Mouse (Mus musculus): Measurements from ENCODE around the gene Hoxc12. TPM values are rescaled to one million over a fixed set of nuclear protein-coding genes. Genes with fewer than 3 reads are reported as not detected.

Hoxc12 gene
- polyA plus RNA-seq, 1 experiment from 2014 or later = not detected

DNA sequence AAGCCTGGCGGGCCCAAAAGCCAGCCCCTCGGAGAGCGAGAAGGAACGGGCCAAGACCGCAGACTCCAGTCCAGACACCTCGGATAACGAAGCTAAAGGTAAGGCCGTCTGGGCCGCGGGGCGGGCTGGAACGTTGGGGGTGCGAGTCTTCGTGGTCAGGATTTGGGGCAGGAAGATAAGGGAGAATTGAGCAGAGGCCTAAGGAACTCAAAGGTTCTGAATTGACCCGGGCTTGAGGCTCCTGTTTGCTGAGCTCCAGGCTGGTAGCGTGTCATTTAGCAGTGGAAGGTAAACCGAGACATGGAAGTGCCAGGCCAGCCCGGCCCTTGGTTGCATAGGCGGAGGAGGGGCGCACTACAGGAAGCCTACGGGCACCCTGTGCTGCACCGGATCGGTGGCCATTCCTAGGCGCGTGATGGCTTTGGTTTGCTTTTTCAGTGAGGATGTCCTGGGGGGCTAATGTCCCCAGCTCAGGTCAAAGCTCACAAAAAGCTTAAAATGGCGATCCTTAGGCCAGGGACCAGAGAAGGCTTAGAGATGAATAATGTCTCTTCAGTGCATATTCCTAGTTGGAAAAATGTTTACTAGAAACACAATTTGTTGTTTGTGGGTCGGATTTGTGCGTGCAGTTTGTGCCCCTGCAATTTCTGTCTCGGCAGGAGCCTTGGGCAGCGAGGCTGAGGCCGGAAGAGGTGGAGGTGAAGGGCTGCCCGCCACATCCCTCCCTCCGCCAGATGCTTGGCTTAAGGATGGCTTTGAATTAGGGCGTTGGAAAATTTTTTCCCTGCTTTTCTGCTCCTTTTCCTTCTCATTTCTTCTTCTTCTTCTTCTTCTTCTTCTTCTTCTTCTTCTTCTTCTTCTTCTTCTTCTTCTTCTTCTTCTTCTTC is 31.2 kb downstream of the Hoxc12 start:
- Histone ChIP-seq H3K27me3 (peaks cover 99% of the 10 kb centered on the region), H3K9ac (no peak overlapping the region), H3K27ac (no peak overlapping the region), H3K9me3 (no peaks in the 10 kb centered on the region), H3K4me3 (no peak overlapping the region), H3K36me3 (no peaks in the 10 kb centered on the region), H3K4me1 (0 out of 2 replicates have a peak, but pooled peaks cover 5% of the 10 kb centered on the region), H3K4me2 (no peak overlapping the region)
- no peak for ATAC-seq (ENCODE audit: borderline replicate concordance, extremely low read depth, low FRiP score, low TSS enrichment)
- WGBS = 3% methylated on average over 34 of the region's 34 CpGs

DNA sequence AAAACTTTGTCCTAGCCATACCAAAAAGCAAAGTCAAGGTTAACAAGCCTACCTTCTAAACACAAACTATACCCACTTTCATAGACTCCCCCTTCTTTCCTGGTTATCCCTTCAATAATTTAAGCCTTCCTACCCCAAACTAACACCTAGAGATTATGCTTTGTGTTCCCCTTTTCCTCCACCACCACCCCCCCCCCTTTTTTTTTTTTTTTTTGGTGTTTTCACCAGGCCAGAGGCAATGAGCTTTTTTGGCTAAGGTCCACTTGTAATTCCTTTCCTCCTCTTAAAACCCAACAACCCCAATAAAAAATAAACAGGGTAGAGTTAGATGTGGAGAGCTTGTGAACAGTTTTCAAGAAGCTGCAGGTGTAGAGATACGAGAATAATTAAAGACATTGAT is 32.7 kb downstream of the Hoxc12 start:
- H3K9ac ChIP-seq = no peak overlapping the region
- WGBS = 39% methylated on average over 1 of the region's 1 CpGs
- ATAC-seq (ENCODE audit: borderline replicate concordance, extremely low read depth, low FRiP score, low TSS enrichment) = no peak
- H3K4me1 ChIP-seq = 0 out of 2 replicates have a peak, but pooled peaks cover 5% of the 10 kb centered on the region
- no peaks in the 10 kb centered on the region for H3K36me3 ChIP-seq
- H3K4me2 ChIP-seq = no peak overlapping the region
- no peaks in the 10 kb centered on the region for H3K9me3 ChIP-seq
- H3K4me3 ChIP-seq = no peak overlapping the region
- H3K27me3 ChIP-seq = peaks cover 99% of the 10 kb centered on the region
- no peak overlapping the region for H3K27ac ChIP-seq

DNA sequence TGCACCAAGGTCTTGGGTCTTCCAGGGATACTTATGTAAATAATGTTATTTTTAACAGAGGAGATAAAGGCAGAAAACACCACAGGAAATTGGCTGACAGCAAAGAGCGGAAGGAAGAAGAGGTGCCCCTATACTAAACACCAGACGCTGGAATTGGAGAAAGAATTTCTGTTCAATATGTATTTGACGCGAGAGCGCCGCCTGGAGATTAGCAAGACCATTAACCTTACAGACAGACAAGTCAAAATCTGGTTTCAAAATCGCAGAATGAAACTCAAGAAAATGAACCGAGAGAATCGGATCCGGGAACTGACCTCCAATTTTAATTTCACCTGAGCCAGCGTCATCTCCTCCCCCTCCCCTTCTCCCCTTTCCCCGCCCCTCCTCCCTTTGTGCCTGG is 34.2 kb downstream of the Hoxc12 start:
- ATAC-seq (ENCODE audit: borderline replicate concordance, extremely low read depth, low FRiP score, low TSS enrichment) = no peak

GRCm38 (mm10) chr15:102972254-102972653 is 35.7 kb downstream of the Hoxc12 start:
- Histone ChIP-seq H3K27ac (no peak overlapping the region), H3K4me2 (no peak overlapping the region), H3K36me3 (no peaks in the 10 kb centered on the region), H3K27me3 (peaks cover 99% of the 10 kb centered on the region), H3K4me3 (no peak overlapping the region), H3K4me1 (peaks cover 2% of the 10 kb centered on the region; the same call in 1 of the 2 replicates), H3K9ac (no peak overlapping the region), H3K9me3 (no peaks in the 10 kb centered on the region)
- no peak for ATAC-seq (ENCODE audit: borderline replicate concordance, extremely low read depth, low FRiP score, low TSS enrichment)
- under 1% methylated on average over 21 of the region's 21 CpGs for WGBS

More for the DNA sequence above, 34.2 kb downstream of the Hoxc12 start:
- Histone ChIP-seq H3K4me1 (0 out of 2 replicates have a peak, but pooled peaks cover 5% of the 10 kb centered on the region), H3K4me2 (no peak overlapping the region), H3K27ac (no peak overlapping the region), H3K27me3 (peaks cover 99% of the 10 kb centered on the region), H3K36me3 (no peaks in the 10 kb centered on the region), H3K4me3 (no peak overlapping the region), H3K9ac (no peak overlapping the region), H3K9me3 (no peaks in the 10 kb centered on the region)
- WGBS = 3% methylated on average over 12 of the region's 12 CpGs

GRCm38 (mm10) chr15:102972753-102973152 is 36.2 kb downstream of the Hoxc12 start:
- H3K4me1 ChIP-seq = peaks cover 4% of the 10 kb centered on the region; the same call in 1 of the 2 replicates
- 2% methylated on average over 6 of the region's 6 CpGs for WGBS
- no peaks in the 10 kb centered on the region for H3K36me3 ChIP-seq
- H3K9ac ChIP-seq = no peak overlapping the region
- H3K27me3 ChIP-seq = peaks cover 99% of the 10 kb centered on the region
- no peaks in the 10 kb centered on the region for H3K9me3 ChIP-seq
- no peak for ATAC-seq (ENCODE audit: borderline replicate concordance, extremely low read depth, low FRiP score, low TSS enrichment)
- no peak overlapping the region for H3K4me2 ChIP-seq
- H3K4me3 ChIP-seq = no peak overlapping the region
- H3K27ac ChIP-seq = no peak overlapping the region

DNA sequence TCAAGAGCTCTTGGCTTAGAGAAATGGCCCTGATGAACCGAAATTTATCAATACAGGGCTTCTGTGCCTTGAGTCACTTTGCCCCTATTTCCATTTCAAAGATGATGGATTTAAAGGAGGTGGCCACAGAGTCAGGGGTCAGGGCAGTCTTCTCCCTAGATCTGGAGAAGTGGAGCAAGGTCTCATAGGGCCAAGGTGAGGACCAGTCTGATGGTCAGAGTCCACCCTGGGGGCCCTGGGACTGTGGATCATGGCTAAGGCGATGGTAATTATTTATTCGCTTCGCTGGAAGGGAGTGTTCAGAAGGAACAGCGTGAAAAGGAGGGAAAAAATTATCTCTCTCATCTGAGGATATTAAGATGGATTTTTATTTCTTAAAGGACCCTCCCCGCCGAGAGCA is 38.5 kb downstream of the Hoxc12 start:
- no peak overlapping the region for H3K4me3 ChIP-seq
- no peaks in the 10 kb centered on the region for H3K9me3 ChIP-seq
- no peaks in the 10 kb centered on the region for H3K36me3 ChIP-seq
- H3K27me3 ChIP-seq = peaks cover 100% of the 10 kb centered on the region
- H3K4me2 ChIP-seq = no peak overlapping the region
- no peak overlapping the region for H3K27ac ChIP-seq
- H3K9ac ChIP-seq = no peak overlapping the region
- peaks cover 4% of the 10 kb centered on the region; the same call in 1 of the 2 replicates for H3K4me1 ChIP-seq
- 4% methylated on average over 7 of the region's 7 CpGs for WGBS
- no peak for ATAC-seq (ENCODE audit: borderline replicate concordance, extremely low read depth, low FRiP score, low TSS enrichment)

- H3K9ac ChIP-seq = no peak overlapping the region
- no peak overlapping the region for H3K4me2 ChIP-seq
- no peaks in the 10 kb centered on the region for H3K36me3 ChIP-seq
- H3K27me3 ChIP-seq = peaks cover 100% of the 10 kb centered on the region
- H3K9me3 ChIP-seq = no peaks in the 10 kb centered on the region
- H3K4me1 ChIP-seq = peaks cover 4% of the 10 kb centered on the region; the same call in 1 of the 2 replicates
- H3K27ac ChIP-seq = no peak overlapping the region
- under 1% methylated on average over 21 of the region's 21 CpGs for WGBS
- H3K4me3 ChIP-seq = no peak overlapping the region
- ATAC-seq (ENCODE audit: borderline replicate concordance, extremely low read depth, low FRiP score, low TSS enrichment) = no peak
These were observed 39.1 kb downstream of the Hoxc12 start for GRCm38 (mm10) chr15:102975688-102976111.

GRCm38 (mm10) chr15:102976171-102976570 is 39.6 kb downstream of the Hoxc12 start, which contains the start of gene Hoxc9:
Hoxc9 (plus strand) TSS chr15:102976439.
- 3% methylated on average over 8 of the region's 20 CpGs for WGBS
- Histone ChIP-seq H3K4me1 (peaks cover 4% of the 10 kb centered on the region; the same call in 1 of the 2 replicates), H3K9ac (no peak within 1 kb of the TSS), H3K27ac (no peak within 1 kb of the TSS), H3K36me3 (no peaks in the 10 kb centered on the region), H3K27me3 (peaks cover 100% of the 10 kb centered on the region), H3K9me3 (no peaks in the 10 kb centered on the region), H3K4me2 (peak within 1 kb of the TSS; percentile 14; the same call in 1 of the 2 replicates), H3K4me3 (0 out of 2 replicates have a peak within 1 kb of the TSS, but pooled peaks have one; percentile 8)
- no peak for ATAC-seq (ENCODE audit: borderline replicate concordance, extremely low read depth, low FRiP score, low TSS enrichment)

- WGBS = 1% methylated on average over 37 of the region's 37 CpGs
- Histone ChIP-seq H3K27ac (no peak overlapping the region), H3K9ac (no peak overlapping the region), H3K4me3 (0 out of 2 replicates have a peak overlapping the region, but pooled peaks have one; percentile 8), H3K9me3 (no peaks in the 10 kb centered on the region), H3K27me3 (peaks cover 100% of the 10 kb centered on the region), H3K4me2 (peak overlapping the region; percentile 14; the same call in 1 of the 2 replicates), H3K36me3 (no peaks in the 10 kb centered on the region), H3K4me1 (peaks cover 10% of the 10 kb centered on the region)
- no peak for ATAC-seq (ENCODE audit: borderline replicate concordance, extremely low read depth, low FRiP score, low TSS enrichment)
These were observed 40.3 kb downstream of the Hoxc12 start for GRCm38 (mm10) chr15:102976631-102977422.

DNA sequence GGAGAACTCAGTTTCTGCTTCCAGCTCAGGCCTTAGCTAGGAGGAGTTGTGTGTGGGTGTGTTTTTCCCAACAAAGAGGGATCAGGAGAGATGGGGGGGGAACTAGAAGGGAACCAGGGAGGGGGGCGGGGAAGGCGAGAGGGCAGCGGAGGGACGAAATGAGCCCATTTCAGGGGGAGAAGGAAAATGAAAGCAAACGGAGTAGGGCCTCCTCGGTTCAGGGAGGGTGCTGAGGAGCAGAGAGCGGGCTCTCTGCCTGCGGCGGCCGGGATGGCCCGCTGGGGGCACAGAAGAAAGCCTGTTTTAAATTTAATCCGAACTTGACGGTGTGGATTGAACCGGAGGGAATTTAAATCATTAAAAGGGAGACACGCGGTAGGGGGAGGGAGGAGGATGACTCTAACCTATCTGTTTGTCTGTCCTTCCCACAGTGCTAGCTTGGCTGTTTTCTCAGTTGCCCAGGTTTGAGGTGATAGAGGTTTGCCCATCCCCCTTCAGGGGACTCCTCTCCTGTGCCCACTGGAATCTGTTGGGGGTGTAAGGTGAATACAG is 40.9 kb downstream of the Hoxc12 start:
- peaks cover 11% of the 10 kb centered on the region for H3K4me1 ChIP-seq
- ATAC-seq (ENCODE audit: borderline replicate concordance, extremely low read depth, low FRiP score, low TSS enrichment) = no peak
- peaks cover 100% of the 10 kb centered on the region for H3K27me3 ChIP-seq
- H3K9me3 ChIP-seq = no peaks in the 10 kb centered on the region
- WGBS = 2% methylated on average over 16 of the region's 16 CpGs
- H3K27ac ChIP-seq = no peak overlapping the region
- 0 out of 2 replicates have a peak overlapping the region, but pooled peaks have one; percentile 8 for H3K4me3 ChIP-seq
- H3K9ac ChIP-seq = no peak overlapping the region
- H3K36me3 ChIP-seq = no peaks in the 10 kb centered on the region
- H3K4me2 ChIP-seq = peak overlapping the region; percentile 14; the same call in 1 of the 2 replicates

Data from lung, embryonic 15.5 days (tissue).